Mouse (Mus musculus): ENCODE data around the gene Epha6. TPM values are rescaled to one million over a fixed set of nuclear protein-coding genes. Genes with fewer than 3 reads are reported as not detected.

Gene Epha6
- polyA plus RNA-seq, 1 experiment from 2014 or later: not detected

DNA sequence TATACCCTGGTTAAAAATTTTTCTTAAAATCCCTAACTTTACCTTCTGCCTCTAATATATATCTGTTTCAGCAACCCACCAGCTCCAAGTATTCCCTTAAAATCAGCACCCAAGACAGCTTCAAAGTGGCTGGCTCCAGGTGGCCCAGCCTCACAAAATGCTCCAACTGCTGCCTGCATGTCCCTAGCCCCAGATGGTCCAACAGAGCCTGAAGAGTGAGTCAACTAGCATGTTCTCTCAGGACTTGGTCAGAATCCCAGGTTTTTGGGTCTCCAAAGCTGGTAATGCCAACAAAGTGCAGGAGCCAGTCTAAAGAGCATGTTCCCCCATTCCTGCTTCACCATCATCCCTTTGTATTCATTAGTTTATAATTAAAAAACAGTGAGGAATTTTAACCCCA is 129.6 kb downstream of the Epha6 start:
- Histone ChIP-seq H3K4me3 (no peak overlapping the region), H3K9ac (no peak overlapping the region), H3K27ac (no peak overlapping the region), H3K4me2 (no peak overlapping the region), H3K27me3 (no peaks in the 10 kb centered on the region), H3K9me3 (no peaks in the 10 kb centered on the region), H3K4me1 (no peaks in the 10 kb centered on the region), H3K36me3 (no peaks in the 10 kb centered on the region)
- no peak for ATAC-seq (ENCODE audit: borderline replicate concordance, extremely low read depth, low FRiP score, low TSS enrichment)

- Histone ChIP-seq H3K36me3 (no peaks in the 10 kb centered on the region), H3K4me3 (no peak overlapping the region), H3K9me3 (no peaks in the 10 kb centered on the region), H3K4me1 (no peaks in the 10 kb centered on the region), H3K27me3 (no peaks in the 10 kb centered on the region), H3K4me2 (no peak overlapping the region), H3K9ac (no peak overlapping the region), H3K27ac (no peak overlapping the region)
- no peak for ATAC-seq (ENCODE audit: borderline replicate concordance, extremely low read depth, low FRiP score, low TSS enrichment)
- 58% methylated on average over 7 of the region's 7 CpGs for WGBS
These were observed 137.0 kb downstream of the Epha6 start for GRCm38 (mm10) chr16:60468200-60468785.

GRCm38 (mm10) chr16:60435283-60435682 is 170.0 kb downstream of the Epha6 start:
- WGBS: 74% methylated on average over 1 of the region's 1 CpGs
- Histone ChIP-seq H3K4me1 (no peaks in the 10 kb centered on the region), H3K27ac (no peak overlapping the region), H3K9me3 (no peaks in the 10 kb centered on the region), H3K4me2 (no peak overlapping the region), H3K27me3 (no peaks in the 10 kb centered on the region), H3K9ac (no peak overlapping the region), H3K36me3 (no peaks in the 10 kb centered on the region), H3K4me3 (no peak overlapping the region)
- no peak for ATAC-seq (ENCODE audit: borderline replicate concordance, extremely low read depth, low FRiP score, low TSS enrichment)

DNA sequence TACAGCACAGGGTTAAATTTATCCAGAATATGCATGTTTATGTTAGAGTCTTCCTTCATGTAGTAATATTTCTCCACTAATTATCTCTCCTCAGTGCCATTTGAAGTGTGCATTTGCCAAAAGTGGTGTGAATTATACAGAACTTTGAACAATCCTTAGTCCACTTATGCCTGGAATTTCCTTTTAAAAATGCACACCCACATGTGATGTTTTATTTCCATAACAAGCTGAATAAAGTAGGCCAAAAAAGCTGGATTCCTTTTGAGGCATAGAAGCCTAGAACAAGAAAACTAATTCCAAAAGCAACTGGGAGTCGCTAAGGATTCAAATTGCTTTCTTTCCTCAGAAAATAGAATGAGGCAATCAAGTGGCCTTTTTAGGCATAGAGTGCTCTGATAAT is 171.1 kb downstream of the Epha6 start:
- Histone ChIP-seq H3K36me3 (no peaks in the 10 kb centered on the region), H3K27me3 (no peaks in the 10 kb centered on the region), H3K9me3 (no peaks in the 10 kb centered on the region), H3K4me1 (no peaks in the 10 kb centered on the region), H3K27ac (no peak overlapping the region), H3K9ac (no peak overlapping the region), H3K4me2 (no peak overlapping the region), H3K4me3 (no peak overlapping the region)
- ATAC-seq (ENCODE audit: borderline replicate concordance, extremely low read depth, low FRiP score, low TSS enrichment): no peak
- WGBS: 83% methylated on average over 1 of the region's 1 CpGs

DNA sequence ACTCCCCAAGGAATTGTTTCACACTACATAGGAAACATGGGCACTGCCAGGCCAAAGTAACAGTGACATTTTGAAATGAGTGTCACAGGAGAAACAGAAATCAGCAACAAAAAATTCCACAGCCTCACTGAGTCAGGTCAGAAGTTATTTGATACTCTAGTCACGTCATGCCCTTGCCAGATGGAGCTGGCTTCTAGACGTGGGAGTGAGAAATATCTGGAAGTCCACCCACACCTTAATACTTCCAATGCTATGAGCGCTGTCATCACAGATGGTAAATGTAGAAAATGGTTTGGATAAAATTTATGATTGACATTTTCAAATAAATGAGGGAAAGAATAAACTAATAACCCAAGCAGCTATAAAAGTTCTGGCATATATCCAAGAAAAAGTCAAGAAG is 210.0 kb downstream of the Epha6 start:
- no peaks in the 10 kb centered on the region for H3K4me1 ChIP-seq
- no peak for ATAC-seq (ENCODE audit: borderline replicate concordance, extremely low read depth, low FRiP score, low TSS enrichment)
- 52% methylated on average over 3 of the region's 3 CpGs for WGBS

GRCm38 (mm10) chr16:60392961-60393360 is 212.4 kb downstream of the Epha6 start:
- ATAC-seq (ENCODE audit: borderline replicate concordance, extremely low read depth, low FRiP score, low TSS enrichment): no peak
- no peaks in the 10 kb centered on the region for H3K9me3 ChIP-seq
- no peak overlapping the region for H3K27ac ChIP-seq

More for the DNA sequence above, 210.0 kb downstream of the Epha6 start:
- Histone ChIP-seq H3K4me3 (no peak overlapping the region), H3K27ac (no peak overlapping the region), H3K9ac (no peak overlapping the region), H3K4me2 (no peak overlapping the region), H3K9me3 (no peaks in the 10 kb centered on the region), H3K36me3 (no peaks in the 10 kb centered on the region), H3K27me3 (no peaks in the 10 kb centered on the region)

GRCm38 (mm10) chr16:60375147-60375546 is 230.2 kb downstream of the Epha6 start:
- H3K36me3 ChIP-seq: no peaks in the 10 kb centered on the region
- no peaks in the 10 kb centered on the region for H3K9me3 ChIP-seq
- no peak overlapping the region for H3K27ac ChIP-seq
- no peak overlapping the region for H3K4me3 ChIP-seq
- no peak overlapping the region for H3K9ac ChIP-seq
- no peaks in the 10 kb centered on the region for H3K27me3 ChIP-seq
- H3K4me1 ChIP-seq: no peaks in the 10 kb centered on the region
- no peak for ATAC-seq (ENCODE audit: borderline replicate concordance, extremely low read depth, low FRiP score, low TSS enrichment)
- H3K4me2 ChIP-seq: no peak overlapping the region

More at GRCm38 (mm10) chr16:60392961-60393360, 212.4 kb downstream of the Epha6 start:
- Histone ChIP-seq H3K9ac (no peak overlapping the region), H3K27me3 (no peaks in the 10 kb centered on the region), H3K36me3 (no peaks in the 10 kb centered on the region), H3K4me3 (no peak overlapping the region), H3K4me1 (no peaks in the 10 kb centered on the region), H3K4me2 (no peak overlapping the region)

DNA sequence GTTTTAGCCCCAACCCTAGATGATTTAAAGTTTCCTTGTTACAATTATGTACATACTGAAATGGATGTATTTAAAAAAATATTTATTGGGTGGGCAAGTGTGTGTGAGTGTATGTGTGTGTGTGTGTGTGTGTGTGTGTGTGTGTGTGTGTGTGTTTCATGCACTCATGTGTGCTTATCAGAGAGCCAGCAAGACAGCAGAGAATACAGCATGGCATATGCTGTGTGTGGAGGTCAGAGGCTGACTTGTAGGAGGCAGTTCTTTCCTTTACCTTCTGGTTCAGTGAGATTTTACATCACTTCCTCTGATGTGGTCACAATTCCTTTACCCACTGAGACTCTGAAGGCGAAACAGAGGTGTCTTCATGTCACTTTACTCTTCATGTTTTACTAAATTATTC is 321.4 kb downstream of the Epha6 start:
- Histone ChIP-seq H3K4me2 (no peak overlapping the region), H3K27ac (no peak overlapping the region), H3K9me3 (no peaks in the 10 kb centered on the region), H3K36me3 (no peaks in the 10 kb centered on the region), H3K4me3 (no peak overlapping the region), H3K9ac (no peak overlapping the region), H3K4me1 (no peaks in the 10 kb centered on the region), H3K27me3 (no peaks in the 10 kb centered on the region)
- ATAC-seq (ENCODE audit: borderline replicate concordance, extremely low read depth, low FRiP score, low TSS enrichment): no peak
- 54% methylated on average over 1 of the region's 1 CpGs for WGBS

DNA sequence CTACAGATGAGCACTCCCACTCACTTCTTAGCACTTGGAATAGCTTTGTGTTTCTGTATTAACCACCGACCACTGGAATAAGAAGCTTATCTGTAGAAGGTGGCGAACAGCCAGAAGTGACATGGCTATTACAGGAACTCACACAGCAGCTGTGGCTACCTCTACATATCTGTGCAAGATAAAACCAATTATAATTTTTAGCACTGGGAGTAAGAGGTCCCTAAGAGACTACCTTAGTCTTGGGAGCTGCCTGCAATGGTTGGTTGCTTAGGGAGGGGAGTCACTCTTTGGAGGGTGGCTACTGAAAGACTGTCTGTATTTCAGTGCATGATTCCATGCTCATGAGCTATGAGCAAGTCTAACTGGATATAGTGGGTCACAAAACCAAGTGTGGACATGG is 331.2 kb downstream of the Epha6 start:
- no peak overlapping the region for H3K4me3 ChIP-seq
- no peaks in the 10 kb centered on the region for H3K27me3 ChIP-seq
- WGBS: 65% methylated on average over 2 of the region's 2 CpGs
- H3K9me3 ChIP-seq: no peaks in the 10 kb centered on the region
- H3K4me1 ChIP-seq: no peaks in the 10 kb centered on the region
- H3K4me2 ChIP-seq: no peak overlapping the region
- no peak overlapping the region for H3K27ac ChIP-seq
- ATAC-seq (ENCODE audit: borderline replicate concordance, extremely low read depth, low FRiP score, low TSS enrichment): no peak
- no peaks in the 10 kb centered on the region for H3K36me3 ChIP-seq
- no peak overlapping the region for H3K9ac ChIP-seq

DNA sequence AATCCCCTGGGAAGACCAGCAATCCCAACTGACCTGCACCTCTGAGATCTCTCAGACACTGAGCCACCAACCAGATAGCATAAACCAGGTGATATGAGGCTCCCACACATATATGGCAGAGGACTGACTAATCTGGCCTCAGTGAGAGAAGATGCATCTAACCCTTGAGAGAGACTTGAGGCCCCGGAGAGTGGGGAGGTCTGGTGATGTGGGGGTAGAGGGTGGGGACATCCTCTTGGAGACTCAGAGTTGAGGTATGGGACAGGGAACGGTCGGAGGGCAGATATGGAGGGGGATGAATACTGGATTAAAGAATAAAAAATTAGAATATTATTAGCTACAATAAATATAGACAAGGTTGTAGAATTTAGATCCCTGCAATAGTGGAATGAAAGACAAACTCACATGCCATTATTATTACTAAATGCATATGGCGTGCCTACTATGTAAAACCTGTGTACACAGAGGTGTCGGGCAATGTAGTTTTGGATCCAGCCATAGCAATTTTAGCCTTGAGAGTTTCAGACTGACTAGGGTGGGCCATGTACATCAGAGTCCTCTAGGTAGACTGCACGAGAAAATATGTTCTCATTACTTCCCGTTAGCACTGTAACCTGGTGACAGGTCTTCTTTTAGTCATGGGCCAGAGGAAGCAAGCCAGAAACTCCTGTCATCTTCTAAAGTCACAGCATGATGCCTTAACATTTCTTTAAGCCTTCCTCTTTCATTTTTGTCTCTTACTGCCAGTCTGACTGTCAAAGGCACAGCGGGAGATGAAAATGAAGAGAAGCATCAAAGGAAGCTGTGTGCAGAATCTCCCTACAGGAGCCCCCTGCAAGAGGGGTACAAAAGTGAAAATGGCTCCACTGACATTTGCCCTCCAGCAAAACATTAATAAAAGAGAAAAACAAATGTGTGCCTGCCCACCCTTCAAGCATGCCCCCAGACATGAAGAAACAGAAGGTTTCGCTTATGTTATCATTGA is 338.7 kb downstream of the Epha6 start:
- Histone ChIP-seq H3K9me3 (no peaks in the 10 kb centered on the region), H3K4me3 (no peak overlapping the region), H3K36me3 (no peaks in the 10 kb centered on the region), H3K4me2 (no peak overlapping the region), H3K27me3 (no peaks in the 10 kb centered on the region), H3K27ac (no peak overlapping the region), H3K4me1 (no peaks in the 10 kb centered on the region), H3K9ac (no peak overlapping the region)
- no peak for ATAC-seq (ENCODE audit: borderline replicate concordance, extremely low read depth, low FRiP score, low TSS enrichment)
- 88% methylated on average over 9 of the region's 9 CpGs for WGBS

- no peaks in the 10 kb centered on the region for H3K36me3 ChIP-seq
- H3K9me3 ChIP-seq: no peaks in the 10 kb centered on the region
- H3K4me3 ChIP-seq: no peak overlapping the region
- H3K9ac ChIP-seq: no peak overlapping the region
- no peak overlapping the region for H3K27ac ChIP-seq
- no peaks in the 10 kb centered on the region for H3K27me3 ChIP-seq
- 56% methylated on average over 6 of the region's 6 CpGs for WGBS
- H3K4me1 ChIP-seq: no peaks in the 10 kb centered on the region
- no peak for ATAC-seq (ENCODE audit: borderline replicate concordance, extremely low read depth, low FRiP score, low TSS enrichment)
- no peak overlapping the region for H3K4me2 ChIP-seq
These were observed 340.4 kb downstream of the Epha6 start for GRCm38 (mm10) chr16:60264719-60265508.

- ATAC-seq (ENCODE audit: borderline replicate concordance, extremely low read depth, low FRiP score, low TSS enrichment): no peak
- Histone ChIP-seq H3K9ac (no peak overlapping the region), H3K27ac (no peak overlapping the region), H3K4me2 (no peak overlapping the region), H3K9me3 (no peaks in the 10 kb centered on the region), H3K36me3 (no peaks in the 10 kb centered on the region), H3K27me3 (no peaks in the 10 kb centered on the region), H3K4me3 (no peak overlapping the region), H3K4me1 (no peaks in the 10 kb centered on the region)
- WGBS: 78% methylated on average over 7 of the region's 7 CpGs
These were observed 347.1 kb downstream of the Epha6 start for GRCm38 (mm10) chr16:60258151-60258635.
